Mouse (Mus musculus) MEL (cell line): ENCODE data around the gene 1600002K03Rik. TPM values are rescaled to one million over a fixed set of nuclear protein-coding genes. Genes with fewer than 3 reads are reported as not detected.

Experiments
- DNase-seq: peaks from one replicate; pipeline ENCODE4 v3.0.0; 2011; ENCODE audit warnings: low read depth, low spot score
- H3K27ac ChIP-seq: 2 replicates; pipeline ENCODE4 v1.5.1; 2012; ENCODE audit warnings: low read depth, mild to moderate bottlenecking, control low read depth, low read length, moderate library complexity; ENCODE audit not compliant: control insufficient read depth
- H3K27me3 ChIP-seq, 2 experiments: fragments of 150-350 bp in 1 of 2; sonication (generic) in 1 of 2; 2 replicates each; pipeline ENCODE4 v1.6.1; 2012; ENCODE audit warnings: low read length in 2 of 2, mild to moderate bottlenecking in 2 of 2, improper control_type of control experiment in 1 of 2, moderate library complexity in 1 of 2; ENCODE audit not compliant: insufficient read depth in 2 of 2, control insufficient read depth in 1 of 2
- H3K36me3 ChIP-seq, 2 experiments: 2 replicates each; pipeline ENCODE4 v1.6.1; 2012 to 2014; ENCODE audit warnings: low read length in 2 of 2, improper control_type of control experiment in 1 of 2, inconsistent platforms in 1 of 2, mild to moderate bottlenecking in 1 of 2; ENCODE audit not compliant: insufficient read depth in 2 of 2, control insufficient read depth in 1 of 2
- H3K4me1 ChIP-seq, 2 experiments: fragments of 150-350 bp in 1 of 2; sonication (generic) in 1 of 2; 2 replicates each; pipeline ENCODE4 v1.6.1; 2012; ENCODE audit warnings: low read length in 2 of 2, improper control_type of control experiment in 1 of 2, mild to moderate bottlenecking in 1 of 2; ENCODE audit not compliant: insufficient read depth in 2 of 2, control insufficient read depth in 1 of 2
- H3K4me3 ChIP-seq, 2 experiments: fragments of 150-350 bp in 1 of 2; sonication (generic) in 1 of 2; 2 replicates each; pipeline ENCODE4 v1.5.1; 2012; ENCODE audit warnings: low read depth in 2 of 2, low read length in 2 of 2, mild to moderate bottlenecking in 2 of 2, moderate library complexity in 2 of 2, control low read depth in 1 of 2, improper control_type of control experiment in 1 of 2; ENCODE audit not compliant: control insufficient read depth in 1 of 2, insufficient read depth in 1 of 2
- H3K79me2 ChIP-seq: 2 replicates; pipeline ENCODE4 v1.6.1; 2012; ENCODE audit warnings: mild to moderate bottlenecking, low read length, moderate library complexity; ENCODE audit not compliant: control insufficient read depth, poor library complexity, insufficient read depth
- H3K9ac ChIP-seq: 2 replicates; pipeline ENCODE4 v1.6.1; 2012; ENCODE audit warnings: low read depth, mild to moderate bottlenecking, control low read depth, low read length, moderate library complexity; ENCODE audit not compliant: control insufficient read depth, poor library complexity, severe bottlenecking
- H3K9me3 ChIP-seq: fragments of 150-350 bp; sonication (generic); replicated peaks from 2 replicates; pipeline ENCODE4 v1.6.1; 2012; ENCODE audit warnings: mild to moderate bottlenecking, low read length, improper control_type of control experiment, moderate library complexity; ENCODE audit not compliant: insufficient read depth
- CTCF ChIP-seq, 3 experiments: IDR thresholded peaks in 2 of 3; conservative IDR thresholded peaks in 1 of 3; 2 replicates each; pipeline ENCODE4 v1.5.1; 2011 to 2012; ENCODE audit warnings: low read length in 3 of 3, low read depth in 2 of 3, mild to moderate bottlenecking in 2 of 3, improper control_type of control experiment in 1 of 3, inconsistent platforms in 1 of 3, mixed read lengths in 1 of 3, moderate library complexity in 1 of 3; ENCODE audit not compliant: control insufficient read depth in 1 of 3, insufficient read depth in 1 of 3, poor library complexity in 1 of 3, severe bottlenecking in 1 of 3
- E2F4 ChIP-seq: IDR thresholded peaks from 2 replicates; pipeline ENCODE4 v1.6.1; 2011; ENCODE audit warnings: low read depth, low read length, improper control_type of control experiment, borderline replicate concordance
- ELF1 ChIP-seq: IDR thresholded peaks from 2 replicates; pipeline ENCODE4 v1.6.1; 2014; ENCODE audit warnings: low read depth, mild to moderate bottlenecking, inconsistent platforms, low read length, improper control_type of control experiment, moderate library complexity
- EP300 ChIP-seq, 2 experiments: IDR thresholded peaks; 2 replicates each; pipeline ENCODE4 v1.6.1; 2011; ENCODE audit warnings: improper control_type of control experiment in 2 of 2, low read length in 2 of 2, low read depth in 1 of 2, mild to moderate bottlenecking in 1 of 2
- JUND ChIP-seq: IDR thresholded peaks from 2 replicates; pipeline ENCODE4 v1.6.1; 2011; ENCODE audit warnings: low read depth, mild to moderate bottlenecking, improper control_type of control experiment, low read length
- MAX ChIP-seq: IDR thresholded peaks from 2 replicates; pipeline ENCODE4 v1.6.1; 2011; ENCODE audit warnings: low read length, improper control_type of control experiment
- MAZ ChIP-seq: IDR thresholded peaks from 2 replicates; pipeline ENCODE4 v1.6.1; 2012; ENCODE audit warnings: low read depth, mild to moderate bottlenecking, inconsistent platforms, low read length, improper control_type of control experiment
- MXI1 ChIP-seq: IDR thresholded peaks from 2 replicates; pipeline ENCODE4 v1.6.1; 2011; ENCODE audit warnings: mild to moderate bottlenecking, low read depth, low read length, improper control_type of control experiment
- NRF1 ChIP-seq: IDR thresholded peaks from 2 replicates; pipeline ENCODE4 v1.6.1; 2014; ENCODE audit warnings: low read depth, mild to moderate bottlenecking, inconsistent platforms, low read length, improper control_type of control experiment, moderate library complexity; ENCODE audit not compliant: poor library complexity, insufficient read depth, severe bottlenecking
- POLR2AphosphoS2 ChIP-seq: IDR thresholded peaks from 2 replicates; pipeline ENCODE4 v1.6.1; 2011; ENCODE audit warnings: low read length, improper control_type of control experiment
- RAD21 ChIP-seq: IDR thresholded peaks from 2 replicates; pipeline ENCODE4 v1.6.1; 2011; ENCODE audit warnings: mild to moderate bottlenecking, low read depth, low read length, improper control_type of control experiment
- SIN3A ChIP-seq: IDR thresholded peaks from 2 replicates; pipeline ENCODE4 v1.6.1; 2012; ENCODE audit warnings: low read length, improper control_type of control experiment, inconsistent platforms
- SMC3 ChIP-seq: IDR thresholded peaks from 2 replicates; pipeline ENCODE4 v1.6.1; 2011; ENCODE audit warnings: low read depth, low read length, improper control_type of control experiment
- TAL1 ChIP-seq: IDR thresholded peaks from 2 replicates; pipeline ENCODE4 v1.6.1; 2012; ENCODE audit warnings: mild to moderate bottlenecking, inconsistent platforms, low read length, moderate library complexity, mixed read lengths
- TCF12 ChIP-seq: IDR thresholded peaks from 2 replicates; pipeline ENCODE4 v1.6.1; 2014; ENCODE audit warnings: low read depth, mild to moderate bottlenecking, inconsistent platforms, low read length, improper control_type of control experiment, moderate library complexity
- UBTF ChIP-seq: IDR thresholded peaks from 2 replicates; pipeline ENCODE4 v1.6.1; 2012; ENCODE audit warnings: low read depth, mild to moderate bottlenecking, inconsistent platforms, low read length, improper control_type of control experiment, moderate library complexity, borderline replicate concordance; ENCODE audit not compliant: insufficient read depth
- USF1 ChIP-seq: IDR thresholded peaks from 2 replicates; pipeline ENCODE4 v1.6.1; 2014; ENCODE audit warnings: low read depth, mild to moderate bottlenecking, inconsistent platforms, low read length, improper control_type of control experiment, moderate library complexity
- ZC3H11A ChIP-seq: IDR thresholded peaks from 2 replicates; pipeline ENCODE4 v1.6.1; 2012; ENCODE audit warnings: low read depth, mild to moderate bottlenecking, inconsistent platforms, low read length, improper control_type of control experiment
- polyA plus RNA-seq, 2 experiments: library from polyadenylated mRNA; stranded (reverse) in 1 of 2; unstranded in 1 of 2; fragments of >175 nt in 1 of 2; fragments of >200 nt in 1 of 2; gene quantifications; 2 replicates each; pipeline versions ENCODE4 v1.2.1 to v1.2.4; 2012; ENCODE audit warnings: low replicate concordance in 2 of 2, low read depth in 1 of 2; ENCODE audit not compliant: insufficient read length in 2 of 2, insufficient read depth in 1 of 2, missing spikeins in 1 of 2
- total RNA-seq: library from RNA; depleted of rRNA; stranded (reverse); fragments of 300-350 nt; gene quantifications from 2 replicates; pipeline ENCODE4 v1.2.3, GENCODE M21; 2012

The 1600002K03Rik gene
- total and polyA plus RNA-seq, 3 experiments, result 11.4 to 16.9 TPM; not detected in 1

GRCm38 (mm10) chr10:80144864-80145838 is 27.6 kb upstream of the 1600002K03Rik start:
- Histone ChIP-seq H3K4me3 (no peak overlapping the region), H3K4me1 (peaks cover 0 to 37% of the 10 kb centered on the region in 2 experiments; a peak in 3 of 4 replicates), H3K27ac (peak overlapping the region; percentile 30; the same call in 1 of the 2 replicates), H3K9ac (no peak overlapping the region), H3K27me3 (no peaks in the 10 kb centered on the region)
- TF ChIP-seq NRF1, result no peak
- peak; percentile 71 for TF ChIP-seq SMC3
- TF ChIP-seq RAD21, result peak; percentile 55
- TF ChIP-seq ELF1, result 0 out of 2 replicates have a peak, but pooled peaks have one; percentile 26
- TF ChIP-seq CTCF (IDR thresholded peaks at IDR 0.05 in 2 of 3, conservative IDR thresholded peaks at IDR 0.05 in 1 of 3; ENCODE audit: control insufficient read depth in 1 of 3, insufficient read depth in 1 of 3, low read depth in 2 of 3, low read length in 3 of 3, poor library complexity in 1 of 3, severe bottlenecking in 1 of 3), result peak; percentile 74 to 85 (median 83)
- peak; percentile 42 for TF ChIP-seq ZC3H11A
- no peak; the same call in 1 of the 2 replicates for TF ChIP-seq MAZ
- TF ChIP-seq, all 39 proteins: peak for 5
- Histone ChIP-seq H3K36me3 (peaks cover 0 to 11% of the 10 kb centered on the region in 2 experiments; a peak in 2 of 4 replicates), H3K9me3 (no peaks in the 10 kb centered on the region), H3K79me2 (peaks cover 28% of the 10 kb centered on the region)
- DNase-seq, result peak; percentile 63

- Histone ChIP-seq H3K79me2 (peaks cover 35% of the 10 kb centered on the region), H3K27me3 (no peaks in the 10 kb centered on the region), H3K9me3 (no peaks in the 10 kb centered on the region), H3K9ac (no peak overlapping the region), H3K36me3 (peaks cover 0 to 11% of the 10 kb centered on the region in 2 experiments; a peak in 2 of 4 replicates), H3K4me1 (peaks cover 0 to 35% of the 10 kb centered on the region in 2 experiments; a peak in 2 of 4 replicates), H3K4me3 (no peak overlapping the region), H3K27ac (peak overlapping the region; percentile 30; the same call in 1 of the 2 replicates)
- DNase-seq, result peak; percentile 51
- TF ChIP-seq MAX (no peak), NRF1 (no peak), MAZ (0 out of 2 replicates have a peak, but pooled peaks have one; percentile 21)
Observed at GRCm38 (mm10) chr10:80145896-80146295, 26.8 kb upstream of the 1600002K03Rik start.

GRCm38 (mm10) chr10:80146568-80147011 is 26.2 kb upstream of the 1600002K03Rik start:
- H3K36me3 ChIP-seq, result peaks cover 0 to 12% of the 10 kb centered on the region in 2 experiments; a peak in 2 of 4 replicates
- H3K27ac ChIP-seq, result peak overlapping the region; percentile 34
- no peak for DNase-seq
- peaks cover 42% of the 10 kb centered on the region for H3K79me2 ChIP-seq
- H3K9me3 ChIP-seq, result no peaks in the 10 kb centered on the region
- no peak overlapping the region for H3K9ac ChIP-seq
- H3K4me3 ChIP-seq, result no peak overlapping the region
- H3K27me3 ChIP-seq, result no peaks in the 10 kb centered on the region
- H3K4me1 ChIP-seq, result peaks cover 0 to 41% of the 10 kb centered on the region in 2 experiments; a peak in 2 of 4 replicates
- TF ChIP-seq TAL1 (no peak), SIN3A (0 out of 2 replicates have a peak, but pooled peaks have one; percentile 23), EP300 (IDR thresholded peaks at IDR 0.05; ENCODE audit: low read depth in 1 of 2, low read length in 2 of 2) (no peak), E2F4 (no peak), UBTF (no peak), MXI1 (0 out of 2 replicates have a peak, but pooled peaks have one; percentile 1), TCF12 (no peak), USF1 (no peak), POLR2AphosphoS2 (peak; percentile 6; the same call in 1 of the 2 replicates), JUND (no peak)
